Mouse (Mus musculus) liver, embryonic 14.5 days (tissue): Measurements from ENCODE around the gene Ncam1. TPM values are rescaled to one million over a fixed set of nuclear protein-coding genes. Genes with fewer than 3 reads are reported as not detected.

Experiments used
- ATAC-seq: fragments of 200-750 bp; cut with Nextera tagmentation; 2 replicates; pipeline ENCODE4 v1.8.0; 2017; ENCODE audit warnings: moderate number of reproducible peaks, mild to moderate bottlenecking, moderate library complexity; ENCODE audit not compliant: insufficient read depth
- DNase-seq, 3 experiments: peaks; one replicate each; pipeline ENCODE4 v3.0.0-alpha.2; 2012 to 2013; ENCODE audit warnings: low read depth in 3 of 3, low spot score in 3 of 3
- H3K27ac ChIP-seq: fragments of 300-500 bp; sonication (generic); 2 replicates; pipeline ENCODE4 v1.5.1; 2014; ENCODE audit warnings: moderate library complexity, mild to moderate bottlenecking, control low read depth, inconsistent platforms
- H3K27me3 ChIP-seq: fragments of 300-500 bp; sonication (generic); 2 replicates; pipeline ENCODE4 v1.6.1; 2014; ENCODE audit warnings: mild to moderate bottlenecking, low read length, moderate library complexity; ENCODE audit not compliant: control insufficient read depth, insufficient read depth
- H3K36me3 ChIP-seq: fragments of 300-500 bp; sonication (generic); replicated peaks from 2 replicates; pipeline ENCODE4 v1.6.1; 2014; ENCODE audit warnings: low read depth; ENCODE audit not compliant: control insufficient read depth, insufficient read depth
- H3K4me1 ChIP-seq, 2 experiments: fragments of 200-500 bp in 1 of 2; fragments of 300-500 bp in 1 of 2; sonication (generic) in 1 of 2; replicated peaks; 2 replicates each; pipeline ENCODE4 v1.6.1; 2012 to 2014; ENCODE audit warnings: antibody characterized with exemption in 1 of 2, inconsistent platforms in 1 of 2, low read length in 1 of 2; ENCODE audit not compliant: control insufficient read depth in 2 of 2, insufficient read depth in 2 of 2
- H3K4me2 ChIP-seq: fragments of 300-500 bp; sonication (generic); 2 replicates; pipeline ENCODE4 v1.6.1; 2014; ENCODE audit warnings: low read depth, mild to moderate bottlenecking, control low read depth, moderate library complexity
- H3K4me3 ChIP-seq, 2 experiments: fragments of 200-500 bp in 1 of 2; fragments of 300-500 bp in 1 of 2; sonication (generic) in 1 of 2; 2 replicates each; pipeline ENCODE4 v1.5.1; 2012 to 2014; ENCODE audit warnings: low read depth in 2 of 2, low read length in 2 of 2, mild to moderate bottlenecking in 2 of 2, control low read depth in 1 of 2, inconsistent platforms in 1 of 2, moderate library complexity in 1 of 2; ENCODE audit not compliant: insufficient read depth in 1 of 2
- H3K9ac ChIP-seq: fragments of 300-500 bp; sonication (generic); replicated peaks from 2 replicates; pipeline ENCODE4 v1.6.1; 2014; ENCODE audit warnings: mild to moderate bottlenecking, control low read depth, moderate library complexity
- H3K9me3 ChIP-seq: fragments of 300-500 bp; sonication (generic); 2 replicates; pipeline ENCODE4 v1.6.1; 2016; ENCODE audit warnings: low read length, mixed read lengths; ENCODE audit not compliant: control insufficient read depth
- CTCF ChIP-seq: IDR thresholded peaks from 2 replicates; pipeline ENCODE4 v1.5.1; 2016; ENCODE audit warnings: antibody characterized with exemption, low read depth, control low read depth
- EP300 ChIP-seq: IDR thresholded peaks from 2 replicates; pipeline ENCODE4 v1.6.1; 2016; ENCODE audit warnings: antibody characterized with exemption, low read depth
- WGBS: fragments of 180-500 bp; shearing (Covaris S2); extraction: QIAGEN DNeasy Blood & Tissue Kit; methylation state at CpG from one replicate; pipeline ENCODE4 v1.1.7; 2014; ENCODE audit not compliant: insufficient replicate concordance; 5-methylcytosine and 5-hydroxymethylcytosine counted together
- polyA plus RNA-seq, 2 experiments: library from polyadenylated mRNA; depleted of rRNA in 1 of 2; stranded (reverse) in 1 of 2; unstranded in 1 of 2; fragments of >200 nt; fragmentation: Nextera tagmentation in 1 of 2; extraction: Ambion mirVana in 1 of 2; gene quantifications; 2 replicates each; pipeline versions ENCODE4 v1.2.1 to v1.2.3; 2012 to 2014

Gene Ncam1
- polyA plus RNA-seq, 2 experiments = 0.60 to 1.9 TPM

- no peak overlapping the region for H3K4me3 ChIP-seq
- H3K4me2 ChIP-seq = no peak overlapping the region
- no peaks in the 10 kb centered on the region for H3K36me3 ChIP-seq
- no peaks in the 10 kb centered on the region for H3K4me1 ChIP-seq
- ATAC-seq (no peak), DNase-seq (no peak)
- H3K27ac ChIP-seq = no peak overlapping the region
- TF ChIP-seq EP300 = no peak
- TF ChIP-seq CTCF = no peak
- no peaks in the 10 kb centered on the region for H3K9me3 ChIP-seq
- no peaks in the 10 kb centered on the region for H3K27me3 ChIP-seq
- no peak overlapping the region for H3K9ac ChIP-seq
Observed at GRCm38 (mm10) chr9:49637955-49638354, 160.8 kb downstream of the Ncam1 start.

- no peak overlapping the region for H3K4me2 ChIP-seq
- WGBS = 61% methylated on average over 11 of the region's 11 CpGs
- H3K27me3 ChIP-seq = no peaks in the 10 kb centered on the region
- H3K27ac ChIP-seq = no peak overlapping the region
- TF ChIP-seq CTCF (no peak), EP300 (no peak)
- H3K36me3 ChIP-seq = no peaks in the 10 kb centered on the region
- H3K9ac ChIP-seq = no peak overlapping the region
- H3K9me3 ChIP-seq = no peaks in the 10 kb centered on the region
- DNase-seq (no peak), ATAC-seq (no peak)
- no peak overlapping the region for H3K4me3 ChIP-seq
- no peaks in the 10 kb centered on the region for H3K4me1 ChIP-seq
Observed at GRCm38 (mm10) chr9:49635668-49636326, 162.9 kb downstream of the Ncam1 start.

DNA sequence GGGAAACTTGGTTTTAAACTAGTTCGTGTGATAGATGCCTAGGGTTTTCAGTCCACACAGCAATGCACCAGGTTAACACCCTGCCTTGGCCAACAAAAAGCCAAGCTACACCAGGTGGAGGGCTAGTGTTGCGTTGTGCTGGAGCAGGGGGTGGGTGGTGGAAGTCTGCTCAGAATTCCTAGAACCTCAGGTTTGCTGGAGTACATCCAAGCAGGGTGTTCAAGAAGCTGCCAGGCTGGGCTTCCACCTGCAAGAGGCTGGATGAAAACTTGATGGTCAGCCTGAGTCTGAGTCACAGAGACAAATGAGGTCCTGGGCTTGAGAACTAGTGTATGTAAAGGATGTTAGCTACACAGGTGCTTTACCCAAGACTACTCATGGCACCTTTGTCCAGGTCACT, 166.1 kb downstream of the Ncam1 start:
- TF ChIP-seq EP300 (no peak), CTCF (no peak)
- no peak overlapping the region for H3K4me2 ChIP-seq
- no peak overlapping the region for H3K9ac ChIP-seq
- DNase-seq (no peak), ATAC-seq (no peak)
- no peaks in the 10 kb centered on the region for H3K27me3 ChIP-seq
- H3K4me1 ChIP-seq = no peaks in the 10 kb centered on the region
- WGBS = 57% methylated on average over 2 of the region's 2 CpGs
- H3K27ac ChIP-seq = no peak overlapping the region
- H3K4me3 ChIP-seq = no peak overlapping the region
- H3K36me3 ChIP-seq = no peaks in the 10 kb centered on the region
- no peaks in the 10 kb centered on the region for H3K9me3 ChIP-seq

GRCm38 (mm10) chr9:49630336-49630735, 168.4 kb downstream of the Ncam1 start:
- Histone ChIP-seq H3K4me1 (no peaks in the 10 kb centered on the region), H3K9ac (no peak overlapping the region), H3K4me2 (no peak overlapping the region), H3K36me3 (no peaks in the 10 kb centered on the region), H3K9me3 (no peaks in the 10 kb centered on the region), H3K4me3 (no peak overlapping the region), H3K27ac (no peak overlapping the region), H3K27me3 (no peaks in the 10 kb centered on the region)
- no peak for DNase-seq
- WGBS = 49% methylated on average over 2 of the region's 2 CpGs
- no peak for ATAC-seq
- no peak for TF ChIP-seq EP300
- TF ChIP-seq CTCF = no peak

DNA sequence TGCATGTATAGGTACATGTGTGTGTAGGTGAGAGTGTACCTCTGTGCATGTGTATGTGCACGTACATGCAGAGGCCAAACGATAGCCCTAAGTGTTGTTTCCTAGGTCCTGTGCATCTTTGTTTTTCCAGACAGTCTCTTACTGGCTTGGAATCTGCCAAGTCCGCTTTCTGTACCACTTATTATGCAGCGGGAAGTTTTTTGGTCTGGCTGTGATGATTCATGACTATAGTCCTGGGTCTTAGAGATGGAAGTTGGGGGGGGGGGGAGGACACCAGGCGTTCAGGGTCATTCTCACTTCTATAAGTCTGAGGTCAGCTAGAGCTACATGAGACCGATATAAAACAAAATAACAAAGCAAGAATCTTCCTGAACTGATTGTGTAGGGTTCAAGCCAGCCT, 173.8 kb downstream of the Ncam1 start:
- no peaks in the 10 kb centered on the region for H3K27me3 ChIP-seq
- H3K9me3 ChIP-seq = no peaks in the 10 kb centered on the region
- 72% methylated on average over 6 of the region's 6 CpGs for WGBS
- no peak for ATAC-seq
- TF ChIP-seq EP300 = no peak
- no peak for TF ChIP-seq CTCF
- no peak for DNase-seq
- H3K9ac ChIP-seq = no peak overlapping the region
- no peaks in the 10 kb centered on the region for H3K36me3 ChIP-seq
- no peak overlapping the region for H3K4me3 ChIP-seq
- no peaks in the 10 kb centered on the region for H3K4me1 ChIP-seq
- H3K27ac ChIP-seq = no peak overlapping the region
- H3K4me2 ChIP-seq = no peak overlapping the region
